Mouse (Mus musculus): ENCODE data around the gene Hist1h2bf. TPM values are rescaled to one million over a fixed set of nuclear protein-coding genes. Genes with fewer than 3 reads are reported as not detected.
"Not testable (repeated sequence)": the region's sequence is repeated elsewhere in the genome, so short reads cannot be mapped to it uniquely, and the experiment has no call there.

The Hist1h2bf gene
- total RNA-seq (2022) = 1 to 10 TPM; 2.0 to 6.7 (median 5.1) TPM

DNA sequence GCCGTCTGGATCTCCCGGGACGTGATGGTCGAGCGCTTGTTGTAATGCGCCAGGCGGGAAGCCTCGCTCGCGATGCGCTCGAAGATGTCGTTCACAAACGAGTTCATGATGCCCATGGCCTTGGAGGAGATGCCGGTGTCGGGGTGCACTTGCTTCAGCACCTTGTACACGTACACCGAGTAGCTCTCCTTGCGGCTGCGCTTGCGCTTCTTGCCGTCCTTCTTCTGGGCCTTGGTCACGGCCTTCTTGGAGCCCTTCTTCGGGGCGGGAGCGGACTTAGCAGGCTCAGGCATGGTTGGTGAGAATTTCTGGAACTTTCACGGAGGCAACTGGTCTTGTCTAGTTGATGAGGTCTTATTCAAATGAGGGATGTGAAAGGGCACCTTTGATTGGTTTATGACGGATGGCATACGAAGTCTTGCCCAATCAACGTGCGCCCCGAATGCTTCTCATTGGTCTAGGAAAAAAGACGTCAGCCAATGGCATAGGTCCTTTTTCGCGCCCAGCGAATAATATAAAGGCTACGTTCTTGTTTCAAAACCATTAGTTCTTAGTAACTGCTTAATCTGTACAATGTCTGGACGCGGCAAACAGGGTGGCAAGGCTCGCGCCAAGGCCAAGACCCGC, at the start of gene Hist1h2bf, which contains the start of gene Hist1h2ad:
TSS of gene Hist1h2bf (minus strand) at position 299 of the 627 bp plus-strand sequence.
TSS of gene Hist1h2ad (plus strand) at position 484 of the 627 bp plus-strand sequence.
- peak; percentile 30 to 64 for DNase-seq (ENCODE audit: low spot score in 2 of 2)

DNA sequence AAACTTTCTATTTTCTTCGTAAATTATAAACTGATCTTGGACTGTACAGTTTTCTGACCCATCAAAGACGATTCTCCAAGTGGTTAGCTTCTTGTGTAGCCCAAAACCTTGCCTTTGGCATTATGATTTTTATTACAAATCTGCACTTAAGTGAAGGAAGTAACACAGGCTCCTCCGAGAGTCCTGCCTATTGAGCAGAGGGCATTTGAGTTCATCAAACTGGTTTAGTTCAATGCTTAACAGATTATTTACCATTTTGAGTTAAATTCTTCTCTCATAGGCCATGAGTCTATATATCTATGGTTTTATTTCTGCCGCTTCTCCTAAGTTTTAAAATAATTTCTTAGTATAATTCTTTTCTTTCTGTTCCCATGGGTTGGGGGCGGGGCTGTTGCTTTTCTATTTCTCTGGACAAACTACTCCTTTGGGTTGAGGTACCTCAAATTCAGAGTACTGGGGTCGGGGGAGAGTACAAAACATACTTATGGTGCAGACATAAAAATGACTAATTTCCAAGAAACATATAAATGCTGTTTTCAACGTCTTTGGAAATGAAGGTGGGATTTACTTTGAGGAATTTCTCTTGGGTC, 49.0 kb upstream of the Hist1h2bf start:
- DNase-seq (ENCODE audit: low spot score in 2 of 2) = no peak

DNA sequence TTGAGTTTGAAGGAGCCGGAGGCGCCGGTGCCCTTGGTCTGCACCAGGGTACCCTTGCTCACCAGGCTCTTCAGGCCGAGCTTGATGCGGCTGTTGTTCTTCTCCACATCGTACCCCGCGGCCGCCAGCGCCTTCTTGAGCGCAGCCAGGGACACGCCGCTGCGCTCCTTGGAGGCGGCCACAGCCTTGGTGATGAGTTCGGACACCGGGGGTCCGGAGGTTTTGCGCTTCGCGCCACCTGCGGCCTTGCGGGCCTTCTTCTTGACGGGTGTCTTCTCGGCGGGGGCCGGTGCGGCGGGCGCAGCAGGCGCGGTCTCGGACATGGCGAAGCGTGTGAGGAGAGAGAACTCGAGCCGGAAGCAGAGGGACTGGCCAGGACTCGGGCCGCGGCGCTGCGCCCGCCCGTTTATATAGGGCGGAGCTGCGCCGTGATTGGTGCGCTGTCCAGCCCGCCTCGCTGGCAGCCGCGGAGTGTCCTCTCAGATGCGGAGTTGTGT, 48.2 kb upstream of the Hist1h2bf start, which contains the start of gene Hist1h1e:
TSS of gene Hist1h1e (minus strand) at position 384 of the 497 bp plus-strand sequence.
- DNase-seq (ENCODE audit: low spot score in 2 of 2) = peak; percentile 75 to 79

DNA sequence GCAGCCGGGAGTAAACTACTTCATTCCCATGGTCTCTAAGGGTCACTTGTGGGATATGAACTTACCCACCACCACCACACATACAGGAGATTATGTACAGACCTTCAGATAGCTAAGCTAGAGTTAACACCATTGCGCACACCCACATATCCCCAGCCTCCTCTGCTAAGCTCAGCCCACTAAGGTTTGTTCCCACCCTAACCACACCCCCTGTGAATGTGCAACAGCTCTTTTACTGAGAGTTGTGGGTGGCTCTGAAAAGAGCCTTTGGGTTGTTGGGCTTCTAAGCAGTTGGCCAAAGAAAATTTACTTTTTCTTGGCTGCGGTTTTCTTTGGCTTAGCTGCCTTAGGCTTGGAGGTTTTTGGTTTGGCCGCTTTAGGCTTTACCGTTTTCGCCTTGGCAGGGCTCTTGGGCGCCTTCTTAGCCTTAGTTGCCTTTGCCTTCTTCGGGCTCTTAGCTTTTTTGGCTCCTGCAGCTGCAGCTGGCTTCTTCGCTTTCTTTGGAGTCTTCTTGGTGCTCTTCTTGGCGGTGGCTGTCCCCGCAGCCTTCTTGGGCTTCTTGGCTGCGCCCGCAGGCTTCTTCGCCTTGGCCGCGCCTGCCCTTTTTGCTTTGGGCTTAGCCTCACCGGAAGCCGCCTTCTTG, 47.7 kb upstream of the Hist1h2bf start:
- DNase-seq (ENCODE audit: low spot score in 2 of 2) = peak; percentile 35 to 47

DNA sequence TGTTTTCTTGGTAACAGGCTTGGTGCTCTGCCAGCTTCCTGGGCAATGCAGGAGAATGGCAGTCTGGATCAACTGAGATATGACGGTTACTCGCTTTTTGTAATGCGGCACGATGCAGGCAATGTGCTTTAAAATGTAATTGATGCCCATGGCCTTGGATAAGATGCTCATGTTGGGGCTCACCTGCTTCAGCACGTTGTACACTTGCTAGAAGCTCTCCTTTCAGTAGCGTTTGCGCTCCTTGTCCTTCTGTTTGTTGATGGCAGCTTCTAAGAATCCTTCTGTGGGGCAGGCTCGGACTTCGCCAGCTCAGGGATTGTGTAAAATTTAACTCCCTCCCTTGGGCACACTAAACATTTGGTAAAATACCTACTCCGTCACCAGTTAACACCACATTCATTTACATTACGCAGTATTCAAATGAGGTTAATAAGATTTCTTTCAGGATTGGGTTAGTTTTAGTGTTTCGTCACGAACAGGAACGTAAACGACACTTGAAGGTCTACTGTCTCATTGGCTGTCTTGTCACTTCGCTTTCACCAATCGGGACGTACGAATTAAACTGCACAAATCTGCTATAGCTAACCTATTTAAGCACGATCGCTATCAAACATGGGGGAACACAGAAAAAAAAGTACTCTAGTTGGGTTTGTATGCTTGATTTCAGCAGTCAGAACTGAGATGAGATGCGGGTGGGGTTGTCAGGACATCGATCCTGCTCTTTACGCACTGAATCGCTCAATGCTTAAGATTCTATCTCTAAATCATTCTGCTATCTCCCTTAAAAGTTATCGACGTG, 46.9 kb upstream of the Hist1h2bf start, which contains the start of gene Hist1h2be:
TSS of gene Hist1h2be (minus strand) at position 392 of the 799 bp plus-strand sequence.
- peak; percentile 11 to 36 for DNase-seq (ENCODE audit: low spot score in 2 of 2)

DNA sequence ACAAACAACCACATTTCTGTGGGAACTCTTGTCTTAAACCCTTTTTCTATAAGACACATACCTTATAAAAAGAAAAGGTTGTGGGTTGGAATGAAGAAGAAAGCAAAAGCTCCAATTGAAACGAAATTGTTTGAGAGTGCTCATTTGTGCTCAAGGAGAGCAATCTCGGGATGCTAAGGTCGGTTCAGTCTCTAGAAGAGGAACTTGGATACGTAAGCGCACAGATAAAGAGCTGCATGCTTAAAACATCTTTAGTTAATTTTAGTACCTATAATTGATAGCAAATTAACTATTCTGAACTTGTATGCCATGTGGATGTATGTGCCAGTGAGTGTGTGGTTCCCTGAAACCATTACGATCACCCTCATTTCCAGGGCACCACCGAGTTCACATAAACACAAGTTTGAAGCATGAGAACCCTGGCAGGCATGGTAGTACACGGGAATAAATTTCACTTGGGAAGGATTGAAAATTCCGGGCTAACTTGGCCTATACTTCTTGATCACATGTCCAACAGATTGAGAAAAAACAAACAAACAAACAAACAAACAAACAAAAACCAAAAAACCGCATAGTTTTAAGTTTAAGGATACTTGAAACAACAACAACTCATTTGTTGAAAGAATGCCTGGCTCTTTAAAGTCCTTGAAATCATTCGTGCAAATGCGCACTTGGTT, 46.2 kb upstream of the Hist1h2bf start:
- DNase-seq (ENCODE audit: low spot score in 2 of 2) = no peak

DNA sequence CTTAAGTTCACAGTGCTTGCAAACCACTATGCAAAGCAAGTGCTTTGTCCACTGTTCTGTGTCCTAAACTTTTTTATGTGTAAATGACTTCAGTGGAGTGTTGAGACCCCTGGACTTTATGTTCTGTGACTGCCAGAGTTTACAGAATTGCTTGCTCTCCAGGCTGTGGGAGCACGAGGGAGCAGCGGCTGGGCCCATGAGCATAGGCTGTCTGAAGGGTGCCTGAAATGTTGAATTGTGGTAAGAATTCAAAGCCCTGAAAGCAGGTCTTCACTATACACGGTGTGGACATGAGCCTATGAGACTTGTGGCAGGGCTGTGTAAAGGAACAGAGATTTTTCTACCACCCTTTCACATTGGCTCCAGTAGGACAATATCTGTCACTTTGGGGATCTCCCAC, 37.6 kb upstream of the Hist1h2bf start:
- no peak for DNase-seq (ENCODE audit: low spot score in 2 of 2)

DNA sequence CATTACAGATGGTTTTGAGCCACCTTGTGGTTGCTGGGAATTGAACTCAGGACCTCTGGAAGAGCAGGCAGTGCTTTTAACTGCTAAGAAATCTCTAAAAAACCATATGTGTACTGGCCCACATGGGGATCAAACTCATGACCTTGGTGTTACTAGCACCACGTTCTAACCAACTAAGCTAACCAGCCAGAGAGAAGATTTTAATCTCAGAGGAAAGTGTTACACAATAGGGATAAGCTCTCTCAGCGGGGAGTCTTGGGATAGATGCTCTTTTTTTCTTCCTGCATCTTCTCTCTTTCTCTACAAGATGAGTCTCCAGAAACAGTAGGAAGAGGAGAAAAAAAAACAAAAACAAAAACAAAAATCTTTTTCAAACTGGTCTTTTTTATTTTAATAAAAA, 36.4 kb upstream of the Hist1h2bf start:
- DNase-seq (ENCODE audit: low spot score in 2 of 2) = no peak

DNA sequence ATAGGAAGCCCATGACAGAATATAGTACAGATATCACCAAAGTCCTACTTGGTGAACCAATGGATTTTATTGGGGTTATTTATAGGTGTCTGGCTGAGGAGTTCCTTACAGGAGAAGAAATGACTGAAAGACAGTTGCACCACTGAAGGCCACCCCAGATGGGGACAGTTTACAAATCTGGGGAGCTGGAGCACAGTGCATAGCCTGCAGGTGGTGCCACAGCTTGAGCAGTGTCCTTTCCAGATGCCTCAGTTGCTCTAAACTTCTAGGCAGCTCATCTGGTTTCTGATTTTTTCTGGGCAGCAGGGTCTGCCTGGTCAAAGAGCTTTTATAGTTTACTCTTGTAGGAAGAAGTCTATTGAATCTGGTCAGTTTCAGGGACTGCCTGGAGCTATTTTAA, 35.8 kb upstream of the Hist1h2bf start:
- no peak for DNase-seq (ENCODE audit: low spot score in 2 of 2)

DNA sequence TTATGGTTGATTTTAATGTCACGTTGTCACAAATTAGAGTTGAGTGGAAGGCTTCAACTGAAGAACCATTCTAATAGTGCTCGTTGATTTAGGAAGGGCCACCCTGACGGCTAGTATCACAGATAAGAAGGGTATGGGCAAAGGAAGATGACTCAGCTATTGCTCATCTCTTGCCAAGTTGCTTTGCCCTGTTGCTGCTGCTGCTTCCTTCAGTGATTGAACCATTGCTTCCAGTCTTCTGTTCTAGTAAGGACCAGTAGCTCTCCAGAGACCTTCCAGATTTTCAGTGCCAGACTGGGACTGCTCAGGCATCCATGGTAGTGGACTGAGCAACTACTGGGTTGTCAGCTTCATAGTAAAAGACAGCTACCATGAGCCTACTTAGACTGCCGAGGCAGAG, 35.2 kb upstream of the Hist1h2bf start:
- no peak for DNase-seq (ENCODE audit: low spot score in 2 of 2)

DNA sequence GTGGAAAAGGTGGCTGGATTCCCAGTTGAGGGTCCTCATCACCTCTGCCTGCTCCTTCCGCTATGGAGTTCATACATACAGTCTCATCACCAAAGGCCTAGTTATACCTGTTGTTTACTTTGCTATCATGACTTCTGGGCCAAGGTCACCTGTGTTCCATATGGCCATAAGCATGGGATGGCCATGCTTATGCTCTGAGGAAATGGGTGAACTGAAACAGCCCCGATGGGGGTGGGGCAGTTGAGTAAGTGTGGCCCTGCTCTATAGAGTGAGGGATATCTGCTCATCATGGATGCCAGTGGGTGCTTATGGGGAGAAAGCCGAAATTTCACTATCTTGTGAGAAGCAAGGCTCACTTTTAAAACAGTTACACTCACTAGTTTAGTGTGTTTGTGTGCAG, 31.1 kb upstream of the Hist1h2bf start:
- no peak for DNase-seq (ENCODE audit: low spot score in 2 of 2)

DNA sequence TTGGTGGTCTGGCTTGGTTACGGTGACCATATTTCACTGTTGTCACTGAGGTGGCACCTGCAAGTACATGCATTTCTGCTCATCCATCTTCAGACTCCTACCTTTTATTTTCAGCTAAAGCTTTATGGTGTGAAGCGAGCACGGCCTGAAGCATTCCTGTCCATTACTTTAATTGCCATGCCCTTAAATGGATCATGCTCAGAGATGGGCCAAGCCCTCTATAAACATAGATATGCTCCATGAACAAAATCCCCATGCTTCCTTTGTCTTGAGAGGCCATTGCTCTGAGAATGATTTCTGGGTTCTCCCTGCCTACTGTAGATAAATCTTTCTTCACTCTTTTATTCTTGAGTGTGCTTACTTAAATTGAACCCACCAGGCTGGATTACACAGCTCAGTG, 30.5 kb upstream of the Hist1h2bf start:
- no peak for DNase-seq (ENCODE audit: low spot score in 2 of 2)

DNA sequence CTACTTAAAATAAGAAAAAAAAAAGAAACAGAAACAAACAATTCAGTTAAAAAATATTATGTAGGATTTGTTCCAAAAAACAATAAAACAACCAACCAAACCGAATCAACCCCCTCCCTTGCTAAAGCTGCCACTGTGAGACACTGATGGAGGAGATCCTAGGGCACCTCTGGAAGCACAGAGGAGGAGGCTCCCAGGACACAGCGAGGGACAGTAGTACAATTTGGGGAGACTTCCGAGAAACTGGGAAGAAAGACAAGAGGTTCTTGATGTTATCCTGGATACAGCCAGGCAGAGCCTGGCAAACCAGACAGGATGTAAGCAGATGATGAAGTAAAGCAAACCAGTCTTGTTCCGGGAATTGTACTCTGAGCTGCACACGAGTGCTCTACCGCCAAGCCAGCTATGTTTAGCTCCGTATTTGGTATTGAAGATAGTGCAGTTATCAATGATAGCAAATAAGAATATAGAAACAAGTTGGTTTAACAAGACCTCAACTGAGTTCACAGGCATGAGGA, 29.2 kb upstream of the Hist1h2bf start:
- DNase-seq (ENCODE audit: low spot score in 2 of 2) = no peak

DNA sequence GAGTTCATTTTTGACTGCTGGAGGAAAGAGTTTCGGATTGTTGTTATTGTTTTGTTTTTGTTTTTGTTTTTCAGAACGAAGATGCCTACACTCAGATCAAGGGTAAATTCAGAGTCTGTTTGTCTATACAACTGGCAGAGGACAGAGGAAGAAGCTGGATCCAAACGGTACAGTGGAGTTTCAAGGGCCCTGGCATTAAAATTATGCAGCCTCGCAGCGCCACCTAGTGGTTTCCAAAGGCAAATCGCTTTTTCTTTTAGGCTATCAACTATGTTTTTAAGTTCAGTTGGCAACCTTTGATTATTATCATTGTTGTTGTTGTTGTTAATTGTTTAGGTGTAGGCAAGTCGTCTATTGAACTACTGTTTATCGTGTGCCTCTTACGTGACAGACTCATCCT, 24.0 kb upstream of the Hist1h2bf start:
- peak in 1 of 2 experiments; percentile 12 for DNase-seq (ENCODE audit: low spot score in 2 of 2)

DNA sequence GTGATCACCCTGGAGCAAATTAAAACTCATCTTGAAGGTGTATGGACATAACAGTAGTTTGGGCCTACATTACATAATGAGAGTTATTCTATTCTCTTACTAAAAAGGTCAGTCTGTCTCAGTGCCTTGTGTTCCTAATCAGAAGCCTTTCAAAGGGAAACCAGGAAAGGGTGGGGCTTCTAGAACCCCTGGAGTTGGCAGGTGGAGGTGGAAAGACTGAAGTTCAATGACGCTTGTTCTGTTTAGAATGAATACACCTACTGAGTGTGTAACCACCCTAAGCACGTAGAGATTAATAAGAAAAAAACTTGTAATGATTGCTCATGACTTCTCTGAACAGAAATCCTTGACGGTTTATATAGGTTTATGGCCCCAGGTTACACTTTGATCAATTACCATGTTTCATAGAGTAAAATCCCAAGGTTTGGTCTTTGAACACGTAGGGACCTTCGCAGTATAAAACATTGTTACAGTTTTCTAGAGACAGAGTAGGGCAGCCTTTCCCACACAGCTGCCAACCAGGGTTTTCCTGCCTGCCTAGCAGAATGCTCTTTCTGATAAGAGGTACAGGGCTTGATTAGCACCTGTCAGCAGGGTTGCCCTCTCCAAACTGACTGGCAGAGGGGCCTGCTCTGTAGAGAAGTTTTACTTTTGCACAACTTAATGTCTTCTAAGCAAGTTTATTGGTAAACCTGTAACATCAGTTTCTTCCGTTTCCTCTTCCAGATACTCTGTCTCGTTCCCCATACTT, 21.8 kb upstream of the Hist1h2bf start:
- DNase-seq (ENCODE audit: low spot score in 2 of 2) = no peak

DNA sequence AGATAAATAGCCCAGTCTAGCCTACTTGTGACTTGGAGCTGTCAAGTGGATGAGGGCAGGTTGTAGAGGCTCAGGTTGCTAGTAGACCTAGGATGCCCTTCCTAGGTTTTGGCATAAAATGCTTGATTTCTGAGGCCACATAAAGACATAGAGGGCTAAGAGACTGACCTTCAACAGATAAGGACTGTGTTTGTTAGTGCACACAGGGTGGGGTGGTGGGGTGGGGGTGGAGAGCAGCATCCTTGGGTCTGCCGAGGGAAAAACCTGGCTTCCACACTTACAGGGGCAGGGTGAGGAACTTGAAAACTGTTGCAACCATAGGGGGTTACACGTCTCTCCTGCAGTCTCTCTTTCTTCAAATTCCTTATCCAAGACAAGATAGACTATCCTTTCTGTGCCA, 21.2 kb upstream of the Hist1h2bf start:
- no peak for DNase-seq (ENCODE audit: low spot score in 2 of 2)

DNA sequence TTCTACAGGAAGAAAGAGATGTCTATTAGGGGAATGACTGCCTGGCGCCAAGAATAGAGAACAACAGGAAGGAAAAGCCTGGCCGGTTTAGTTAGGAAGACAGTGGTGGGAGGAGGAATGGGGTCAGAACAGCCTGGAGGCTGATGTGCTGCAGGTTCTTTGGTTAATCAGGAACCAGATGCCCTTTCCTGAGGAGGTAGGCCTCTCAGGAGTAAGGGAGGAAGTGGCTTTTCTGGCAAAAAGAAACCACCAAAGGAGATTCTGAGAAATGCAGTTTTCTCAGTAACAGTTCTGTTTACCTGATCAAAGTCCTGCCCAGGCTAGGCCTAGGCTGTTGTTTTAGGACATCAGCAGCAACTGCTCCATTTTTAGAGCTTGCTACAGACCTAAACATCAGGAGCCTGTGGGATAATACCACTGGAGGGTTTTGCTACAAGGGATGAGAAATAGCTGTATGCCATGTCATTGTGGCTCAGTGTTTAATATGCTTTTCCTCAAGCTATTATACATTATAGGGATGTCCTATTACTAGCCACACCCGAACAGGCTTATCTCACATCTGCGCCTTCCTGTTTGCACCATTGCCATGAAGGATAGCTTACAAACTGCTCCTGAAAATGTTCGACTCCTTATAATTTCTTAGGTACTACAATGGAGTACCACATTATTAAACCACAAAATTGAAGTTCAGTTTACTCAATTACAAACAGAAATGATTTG, 19.2 kb upstream of the Hist1h2bf start:
- DNase-seq (ENCODE audit: low spot score in 2 of 2) = no peak

DNA sequence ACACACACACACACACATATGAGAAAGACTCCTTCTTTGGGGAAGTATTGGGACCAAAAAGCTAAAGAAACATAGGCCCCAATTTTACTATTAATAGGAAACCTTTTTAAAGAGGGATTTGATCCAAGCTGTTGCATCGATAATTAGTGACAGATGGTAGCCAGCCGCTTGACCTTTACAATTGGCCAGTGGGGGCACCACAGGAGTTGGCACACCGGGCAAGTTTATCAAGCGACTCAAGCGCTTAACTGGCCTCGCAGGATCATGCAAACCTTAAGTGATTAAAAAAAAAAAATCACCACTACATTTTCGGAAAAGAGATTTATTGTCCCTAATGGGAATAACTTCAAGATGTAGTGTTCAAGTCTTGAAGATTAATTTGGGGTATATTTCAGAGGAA, 18.6 kb upstream of the Hist1h2bf start:
- no peak for DNase-seq (ENCODE audit: low spot score in 2 of 2)

DNA sequence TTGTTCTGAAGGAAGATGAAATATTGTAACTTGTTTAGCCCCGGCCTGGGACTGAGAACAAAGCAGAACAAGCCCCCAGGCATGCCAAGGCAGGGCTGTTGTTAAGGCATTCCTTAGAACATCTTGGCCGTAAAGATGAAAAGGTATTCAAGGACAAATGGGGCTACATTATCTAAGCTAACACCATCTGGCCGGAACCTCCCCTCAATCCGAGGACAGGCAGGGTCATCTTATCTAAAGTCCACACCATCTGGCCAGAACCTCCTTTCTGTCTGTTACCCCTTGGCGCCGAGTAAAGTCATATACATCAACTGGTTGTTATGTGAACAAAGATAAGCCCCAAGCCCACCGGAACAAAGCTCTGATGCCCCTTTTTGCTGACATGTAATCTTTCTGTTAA, 17.9 kb upstream of the Hist1h2bf start:
- not testable (repeated sequence) for DNase-seq (ENCODE audit: low spot score in 2 of 2)

Data from gastrocnemius, adult 8-10 months (tissue).